32 mouse cellular contexts compared by ENCODE assay signal in genomic region chr4:63586240-63586639, GRCm38 (mm10). TPM values are rescaled to one million over a fixed set of nuclear protein-coding genes. Genes with fewer than 3 reads are reported as not detected.
A peak's percentile ranks its signal among the peaks of the same experiment; 100 is the strongest.
DNase-seq lines count a peak whose midpoint lies in the region; ATAC-seq lines count a peak whose summit lies in the region.
"Had no signal": no experiment of that assay in that cellular context is flagged by ENCODE, and none has a peak within 500 bp of the region (broad histone marks: within the 10 kb centered on the region; RNA-seq: fewer than 3 reads in every experiment).

No protein-coding gene starts in this region.

- 54% methylated on average over 2 of the region's 2 CpGs for WGBS in liver, embryonic 16.5 days (ENCODE audit: insufficient replicate concordance)

- H3K27me3 ChIP-seq in liver, embryonic 16.5 days (ENCODE audit: control insufficient read depth, insufficient read depth, low read depth, low read length) = no peaks in the 10 kb centered on the region
- H3K27me3 ChIP-seq: forebrain, embryonic 13.5 days; heart, embryonic 12.5 days; heart, embryonic 15.5 days had no signal

- H3K4me1 ChIP-seq in liver, embryonic 16.5 days (ENCODE audit: control insufficient read depth, low read depth, low read length) = no peaks in the 10 kb centered on the region
- H3K4me1 ChIP-seq: forebrain, embryonic 13.5 days; heart, embryonic 15.5 days had no signal

- H3K4me3 ChIP-seq in liver, embryonic 16.5 days (ENCODE audit: low read depth, low read length) = no peak overlapping the region
- H3K4me3 ChIP-seq: forebrain, embryonic 10.5 days; forebrain, embryonic 13.5 days; gastrocnemius, adult 2 months; heart, embryonic 12.5 days; heart, embryonic 15.5 days had no signal

- no peaks in the 10 kb centered on the region; the same call in none of the 2 replicates for H3K36me3 ChIP-seq in liver, embryonic 16.5 days (ENCODE audit: control insufficient read depth, insufficient read depth)
- H3K36me3 ChIP-seq: heart, embryonic 15.5 days had no signal

- H3K9ac ChIP-seq in liver, embryonic 16.5 days (ENCODE audit: low read depth, low read length) = no peak overlapping the region
- H3K9ac ChIP-seq: forebrain, embryonic 13.5 days; heart, embryonic 12.5 days; heart, embryonic 15.5 days; hindbrain, embryonic 14.5 days had no signal

- H3K4me2 ChIP-seq in liver, embryonic 16.5 days (ENCODE audit: low read depth, low read length) = no peak overlapping the region
- H3K4me2 ChIP-seq: forebrain, embryonic 13.5 days; heart, embryonic 12.5 days; heart, embryonic 15.5 days; hindbrain, embryonic 14.5 days had no signal

- ATAC-seq in liver, embryonic 16.5 days (ENCODE audit: low read depth) = peak; percentile 21; the same call in 1 of the 2 replicates
- ATAC-seq in granulocyte monocyte progenitor cell, adult 5-6 weeks (replicated peaks; ENCODE audit: poor library complexity, severe bottlenecking) = peak; percentile 70
- peak; percentile 61 for ATAC-seq in megakaryocyte, adult 5-6 weeks (ENCODE audit: poor library complexity, severe bottlenecking)
- ATAC-seq: CD4-positive, CD25-positive, alpha-beta regulatory T cell, adult 4 months; forebrain, embryonic 13.5 days; forebrain, embryonic 16.5 days had no signal

- H3K9me3 ChIP-seq in liver, embryonic 16.5 days (replicated peaks; ENCODE audit: control insufficient read depth, low read length) = no peaks in the 10 kb centered on the region
- H3K9me3 ChIP-seq: forebrain, embryonic 10.5 days; forebrain, embryonic 13.5 days; heart, embryonic 12.5 days; heart, embryonic 15.5 days had no signal

- no peak overlapping the region for H3K27ac ChIP-seq in liver, embryonic 16.5 days (ENCODE audit: low read length)
- H3K27ac ChIP-seq: forebrain, embryonic 10.5 days; forebrain, embryonic 13.5 days; gastrocnemius, adult 2 months; heart, embryonic 15.5 days; hindbrain, embryonic 14.5 days had no signal

- no peak for DNase-seq in liver
- DNase-seq in lung, adult 18-20 months = no peak
- no peak for DNase-seq in cerebellum, adult 18-20 months
- DNase-seq: adrenal gland, postnatal 14 days; cerebellum, adult 11 months; cerebellum, adult 8-10 months; cerebellum, postnatal 10 days; cerebellum, postnatal 36 days; gastrocnemius, adult 2 months; gastrocnemius, postnatal 14 days; heart, adult 18-20 months; heart, postnatal 10 days; heart, postnatal 36 days had no signal

RNA-seq across cellular contexts. Expression of gene Gm11213, which starts 18.8 kb away (rescaled TPM):
- polyA plus RNA-seq in liver, embryonic 16.5 days (2015; fragmentation: Nextera tagmentation; extraction: Ambion mirVana) = not detected in 2 replicates
- total RNA-seq in granulocyte monocyte progenitor cell, adult 5-6 weeks (2014; fragmentation: Nextera tagmentation) = not detected in 2 replicates
- total RNA-seq in granulocyte monocyte progenitor cell, adult 5-6 weeks (2017) = not detected in 2 replicates
- total RNA-seq in megakaryocyte, adult 5-6 weeks (2015) = not detected in 2 replicates
- not detected in 2 replicates for total RNA-seq in megakaryocyte, adult 5-6 weeks (2017)
- total RNA-seq: adrenal gland, adult 2 months; adrenal gland, postnatal 14 days; adrenal gland, postnatal 4 days; gastrocnemius, adult 2 months; gastrocnemius, postnatal 14 days; gastrocnemius, postnatal 4 days; heart, adult 18-20 months; heart, postnatal 10 days; heart, postnatal 36 days; MEL had no signal
- polyA plus RNA-seq: adrenal gland, adult 2 months; C2C12; CD4-positive, CD25-positive, alpha-beta regulatory T cell, adult 4 months; embryonic facial prominence, embryonic 11.5 days; embryonic facial prominence, embryonic 14.5 days; forebrain, embryonic 10.5 days; forebrain, embryonic 13.5 days; forebrain, embryonic 16.5 days; frontal cortex, adult 2 months; heart, embryonic 12.5 days; heart, embryonic 15.5 days; hindbrain, embryonic 11.5 days; hindbrain, embryonic 14.5 days had no signal

RNA-seq across cellular contexts. Expression of gene Tmem268, which starts 27.7 kb away (rescaled TPM):
- 10.2 and 11.3 TPM in 2 replicates for polyA plus RNA-seq in liver, embryonic 16.5 days (2015; fragmentation: Nextera tagmentation; extraction: Ambion mirVana)
- 6.5 and 6.6 TPM in 2 replicates for total RNA-seq in granulocyte monocyte progenitor cell, adult 5-6 weeks (2014; fragmentation: Nextera tagmentation)
- total RNA-seq in granulocyte monocyte progenitor cell, adult 5-6 weeks (2017) = 14.6 and 16.7 TPM in 2 replicates
- 22.4 and 24.3 TPM in 2 replicates for total RNA-seq in megakaryocyte, adult 5-6 weeks (2015)
- total RNA-seq in megakaryocyte, adult 5-6 weeks (2017) = 43.5 and 58.0 TPM in 2 replicates

RNA-seq across cellular contexts. Expression of gene Tex48, which starts 36.0 kb away (rescaled TPM):
- polyA plus RNA-seq in liver, embryonic 16.5 days (2015; fragmentation: Nextera tagmentation; extraction: Ambion mirVana) = not detected in 2 replicates
- total RNA-seq in granulocyte monocyte progenitor cell, adult 5-6 weeks (2014; fragmentation: Nextera tagmentation) = not detected in 2 replicates
- not detected in 2 replicates for total RNA-seq in granulocyte monocyte progenitor cell, adult 5-6 weeks (2017)
- not detected in 2 replicates for total RNA-seq in megakaryocyte, adult 5-6 weeks (2015)
- total RNA-seq in megakaryocyte, adult 5-6 weeks (2017) = not detected in 2 replicates
- total RNA-seq: adrenal gland, adult 2 months; adrenal gland, postnatal 14 days; adrenal gland, postnatal 4 days; gastrocnemius, adult 2 months; gastrocnemius, postnatal 14 days; gastrocnemius, postnatal 4 days; heart, adult 18-20 months; heart, postnatal 10 days; heart, postnatal 36 days; MEL had no signal
- polyA plus RNA-seq: adrenal gland, adult 2 months; C2C12; CD4-positive, CD25-positive, alpha-beta regulatory T cell, adult 4 months; embryonic facial prominence, embryonic 11.5 days; embryonic facial prominence, embryonic 14.5 days; forebrain, embryonic 10.5 days; forebrain, embryonic 13.5 days; forebrain, embryonic 16.5 days; frontal cortex, adult 2 months; heart, embryonic 12.5 days; heart, embryonic 15.5 days; hindbrain, embryonic 11.5 days; hindbrain, embryonic 14.5 days had no signal

RNA-seq across cellular contexts. Expression of gene Atp6v1g1, which starts 41.7 kb away (rescaled TPM):
- 123 and 130 TPM in 2 replicates for polyA plus RNA-seq in liver, embryonic 16.5 days (2015; fragmentation: Nextera tagmentation; extraction: Ambion mirVana)
- 97.1 and 115 TPM in 2 replicates for total RNA-seq in granulocyte monocyte progenitor cell, adult 5-6 weeks (2014; fragmentation: Nextera tagmentation)
- total RNA-seq in granulocyte monocyte progenitor cell, adult 5-6 weeks (2017) = 72.3 and 98.9 TPM in 2 replicates
- total RNA-seq in megakaryocyte, adult 5-6 weeks (2015) = 197 and 229 TPM in 2 replicates
- total RNA-seq in megakaryocyte, adult 5-6 weeks (2017) = 111 and 159 TPM in 2 replicates
